Mouse (Mus musculus) adrenal gland, postnatal 4 days (tissue): ENCODE measurements around the gene Spin1. TPM values are rescaled to one million over a fixed set of nuclear protein-coding genes. Genes with fewer than 3 reads are reported as not detected.
A peak's percentile ranks its signal among the peaks of the same experiment; 100 is the strongest.
"Not testable (repeated sequence)": the region's sequence is repeated elsewhere in the genome, so short reads cannot be mapped to it uniquely, and the experiment has no call there.

Experiments
- DNase-seq, 2 experiments: peaks; one replicate each; pipeline ENCODE4 v3.0.0; 2021 to 2022; ENCODE audit warnings: low spot score in 2 of 2, mixed read lengths in 2 of 2
- total RNA-seq, 2 experiments: library from RNA; stranded (reverse); gene quantifications; 2 replicates each; pipeline ENCODE4 v1.2.3; 2021

The Spin1 gene
- total RNA-seq, 2 experiments from 2014 or later, result 104 to 105 TPM

- no peak for DNase-seq
Measured at GRCm38 (mm10) chr13:51094323-51095195, 6.1 kb upstream of the Spin1 start.

DNA sequence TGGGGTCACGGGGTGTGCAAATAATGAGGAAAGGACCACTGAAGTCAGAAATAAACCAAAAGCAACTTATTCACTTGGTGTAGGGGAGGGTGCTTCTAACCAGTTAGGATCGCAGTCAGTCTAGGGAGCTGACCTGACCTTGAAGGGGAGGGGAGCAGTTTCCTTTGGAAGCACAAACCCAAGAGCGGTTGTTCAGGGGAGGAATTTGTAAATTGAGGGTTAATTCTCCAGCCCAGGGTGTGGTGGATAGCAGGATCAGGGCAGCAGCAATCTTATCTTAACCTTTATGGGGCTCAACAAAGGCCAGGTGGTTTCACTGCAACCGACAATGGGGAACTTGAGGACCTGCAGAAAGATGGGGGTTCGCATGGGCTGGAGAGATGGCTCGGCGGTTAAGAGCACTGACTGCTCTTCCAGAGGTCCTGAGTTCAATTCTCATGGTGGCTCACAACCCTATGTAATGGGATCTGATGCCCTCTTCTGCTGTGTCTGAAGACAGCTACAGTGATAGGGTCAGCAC is 5.4 kb upstream of the Spin1 start:
- no peak for DNase-seq

- no peak for DNase-seq
Measured at GRCm38 (mm10) chr13:51096644-51097043, 4.0 kb upstream of the Spin1 start.

GRCm38 (mm10) chr13:51099560-51100232 is 984 bp upstream of the Spin1 start:
- no peak for DNase-seq

- DNase-seq, result peak; percentile 11 to 31
Measured at GRCm38 (mm10) chr13:51101016-51101776, 516 bp downstream of the Spin1 start.

GRCm38 (mm10) chr13:51101777-51102132 is 1.1 kb downstream of the Spin1 start:
- no peak for DNase-seq

- no peak for DNase-seq
Measured at GRCm38 (mm10) chr13:51103111-51103725, 2.5 kb downstream of the Spin1 start.

- DNase-seq, result no peak
Measured at GRCm38 (mm10) chr13:51103861-51104650, 3.4 kb downstream of the Spin1 start.

GRCm38 (mm10) chr13:51105861-51106655 is 5.4 kb downstream of the Spin1 start:
- DNase-seq, result no peak

GRCm38 (mm10) chr13:51106816-51107215 is 6.1 kb downstream of the Spin1 start:
- no peak for DNase-seq

DNA sequence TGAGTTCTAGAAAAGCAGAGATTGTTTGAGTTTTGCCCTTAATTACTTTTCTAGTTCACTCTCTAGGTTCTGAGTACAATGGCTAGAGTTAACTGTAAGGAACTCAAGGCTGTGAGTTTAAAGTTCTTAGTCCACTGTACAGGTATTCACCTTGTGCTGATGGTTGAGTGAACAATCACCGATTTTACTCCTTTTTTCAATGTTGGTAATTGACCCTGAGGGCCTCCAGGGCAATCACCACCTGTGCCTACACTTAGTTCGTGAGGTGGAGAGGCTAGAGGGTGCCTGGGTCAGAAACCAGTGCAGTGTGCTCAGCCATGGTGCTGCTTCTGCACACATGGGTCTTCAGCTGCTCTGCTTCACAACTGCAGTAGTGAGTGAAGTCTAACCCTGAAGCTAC is 8.8 kb downstream of the Spin1 start:
- no peak for DNase-seq

- DNase-seq, result not testable (repeated sequence)
Measured at GRCm38 (mm10) chr13:51114398-51114797, 13.7 kb downstream of the Spin1 start.

- DNase-seq, result no peak
Measured at GRCm38 (mm10) chr13:51115762-51116161, 15.1 kb downstream of the Spin1 start.

GRCm38 (mm10) chr13:51120734-51121133 is 20.1 kb downstream of the Spin1 start:
- DNase-seq, result no peak

GRCm38 (mm10) chr13:51121966-51122365 is 21.3 kb downstream of the Spin1 start:
- no peak for DNase-seq

- no peak for DNase-seq
Measured at GRCm38 (mm10) chr13:51122771-51123170, 22.1 kb downstream of the Spin1 start.

DNA sequence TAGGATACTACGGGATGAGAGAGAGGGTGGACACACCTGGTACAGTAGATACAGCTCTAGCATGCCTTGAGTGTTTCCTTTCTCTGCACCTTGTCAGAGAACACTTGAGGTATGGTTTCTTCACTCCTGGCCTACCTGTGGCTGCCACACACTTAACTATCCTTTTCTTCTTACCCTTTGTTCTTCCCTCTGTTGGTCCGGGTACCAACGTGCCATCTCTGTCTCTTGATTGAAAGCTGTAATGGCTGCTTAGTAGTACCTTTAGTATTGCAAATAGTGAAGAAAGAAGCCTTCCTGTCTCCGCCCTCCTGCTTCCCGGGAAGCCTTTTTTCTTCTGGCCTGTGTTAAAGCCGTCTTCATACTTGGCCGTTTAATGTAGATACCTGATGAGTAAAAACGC is 24.7 kb downstream of the Spin1 start:
- no peak for DNase-seq

- no peak for DNase-seq
Measured at GRCm38 (mm10) chr13:51127906-51128305, 27.2 kb downstream of the Spin1 start.

GRCm38 (mm10) chr13:51128417-51128816 is 27.7 kb downstream of the Spin1 start:
- DNase-seq, result no peak
